Mouse (Mus musculus): ENCODE measurements around the gene Bap1.

DNA sequence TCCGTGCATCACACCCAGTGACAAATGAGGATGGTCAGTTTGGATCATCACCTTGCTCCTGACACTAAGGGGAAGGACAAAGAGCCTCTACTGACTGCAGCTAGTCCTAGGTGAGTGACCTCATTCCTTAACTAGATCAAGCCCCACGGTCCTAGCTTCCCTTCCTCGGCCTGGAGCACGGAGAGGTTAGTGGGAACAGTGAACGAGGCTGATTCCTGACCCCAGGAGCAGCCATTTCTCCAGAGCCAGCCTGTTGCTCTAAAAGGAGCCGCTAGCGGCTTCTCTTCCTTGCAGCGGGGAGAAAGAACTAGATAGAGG lies 46.0 kb upstream of the Bap1 start:
- TF ChIP-seq CTCF (IDR thresholded peaks at IDR 0.05; ENCODE audit: low read depth, low read length) (no peak), POLR2AphosphoS5 (IDR thresholded peaks at IDR 0.05; ENCODE audit: insufficient replicate concordance, low read depth, low read length) (no peak), GATA2 (IDR thresholded peaks at IDR 0.05; ENCODE audit: borderline replicate concordance, low read depth, low read length) (no peak), GATA1 (IDR thresholded peaks at IDR 0.05; ENCODE audit: borderline replicate concordance, low read length) (no peak), TAL1 (conservative IDR thresholded peaks at IDR 0.05; ENCODE audit: low read depth, low read length) (no peak)

All from G1E (cell line).